Mouse (Mus musculus) CH12.LX (cell line): ENCODE results near the gene Chst5.

Source experiments
- CTCF ChIP-seq, 2 experiments: IDR thresholded peaks in 1 of 2; conservative IDR thresholded peaks in 1 of 2; 2 replicates each; pipeline ENCODE4 v1.5.1; 2011 to 2012; ENCODE audit warnings: low read depth in 2 of 2, low read length in 2 of 2, improper control_type of control experiment in 1 of 2, inconsistent platforms in 1 of 2, mild to moderate bottlenecking in 1 of 2, moderate library complexity in 1 of 2
- ETS1 ChIP-seq: conservative IDR thresholded peaks from 2 replicates; pipeline ENCODE4 v1.6.1; 2012; ENCODE audit warnings: low read depth, mild to moderate bottlenecking, inconsistent platforms, low read length, improper control_type of control experiment, moderate library complexity
- JUN ChIP-seq: IDR thresholded peaks from 2 replicates; pipeline ENCODE4 v1.6.1; 2011; ENCODE audit warnings: low read depth, mild to moderate bottlenecking, low read length, improper control_type of control experiment, moderate library complexity; ENCODE audit not compliant: insufficient read depth
- MAFK ChIP-seq: IDR thresholded peaks from 2 replicates; pipeline ENCODE4 v1.6.1; 2011; ENCODE audit warnings: low read length, improper control_type of control experiment; ENCODE audit not compliant: insufficient replicate concordance
- MAX ChIP-seq: IDR thresholded peaks from 2 replicates; pipeline ENCODE4 v1.6.1; 2011; ENCODE audit warnings: low read length, improper control_type of control experiment
- MEF2A ChIP-seq: IDR thresholded peaks from 2 replicates; pipeline ENCODE4 v1.6.1; 2014; ENCODE audit warnings: low read depth, mild to moderate bottlenecking, inconsistent platforms, low read length, improper control_type of control experiment, borderline replicate concordance
- MXI1 ChIP-seq: IDR thresholded peaks from 2 replicates; pipeline ENCODE4 v1.6.1; 2011; ENCODE audit warnings: mild to moderate bottlenecking, low read depth, low read length, improper control_type of control experiment
- NRF1 ChIP-seq: IDR thresholded peaks from 2 replicates; pipeline ENCODE4 v1.6.1; 2014; ENCODE audit warnings: low read depth, mild to moderate bottlenecking, inconsistent platforms, low read length, improper control_type of control experiment, moderate library complexity
- POLR2A ChIP-seq: IDR thresholded peaks from 2 replicates; pipeline ENCODE4 v1.6.1; 2011; ENCODE audit warnings: low read depth, mild to moderate bottlenecking, improper control_type of control experiment, low read length
- SIN3A ChIP-seq: IDR thresholded peaks from 2 replicates; pipeline ENCODE4 v1.6.1; 2012; ENCODE audit warnings: low read length, improper control_type of control experiment, inconsistent platforms
- USF1 ChIP-seq: IDR thresholded peaks from 2 replicates; pipeline ENCODE4 v1.6.1; 2014; ENCODE audit warnings: low read depth, mild to moderate bottlenecking, inconsistent platforms, low read length, improper control_type of control experiment
- ZC3H11A ChIP-seq: IDR thresholded peaks from 2 replicates; pipeline ENCODE4 v1.6.1; 2012; ENCODE audit warnings: low read depth, mild to moderate bottlenecking, inconsistent platforms, low read length, improper control_type of control experiment
- ZKSCAN1 ChIP-seq: IDR thresholded peaks from 2 replicates; pipeline ENCODE4 v1.6.1; 2012; ENCODE audit warnings: low read depth, inconsistent platforms, low read length, improper control_type of control experiment, borderline replicate concordance

- no peak for TF ChIP-seq MXI1
- TF ChIP-seq CTCF (conservative IDR thresholded peaks at IDR 0.05 in 1 of 2, IDR thresholded peaks at IDR 0.05 in 1 of 2; ENCODE audit: low read depth in 2 of 2, low read length in 2 of 2), result no peak
- TF ChIP-seq MEF2A, result no peak
- TF ChIP-seq MAFK, result no peak
- TF ChIP-seq ETS1, result no peak
- TF ChIP-seq ZC3H11A, result no peak
- no peak for TF ChIP-seq NRF1
- TF ChIP-seq USF1, result no peak
- TF ChIP-seq POLR2A, result no peak
- TF ChIP-seq ZKSCAN1, result no peak
- no peak for TF ChIP-seq MAX
- TF ChIP-seq SIN3A, result no peak
- TF ChIP-seq JUN, result no peak
These were observed 41.6 kb downstream of the Chst5 start for GRCm38 (mm10) chr8:111868664-111869063.
